ENCODE assay signal across 23 mouse cellular contexts in genomic region chr12:100531740-100532139, GRCm38 (mm10). TPM values are rescaled to one million over a fixed set of nuclear protein-coding genes. Genes with fewer than 3 reads are reported as not detected.
A peak's percentile ranks its signal among the peaks of the same experiment; 100 is the strongest.
DNase-seq lines count a peak whose midpoint lies in the region; ATAC-seq and TF ChIP-seq lines count a peak whose summit lies in the region.
"Had no signal": no experiment of that assay in that cellular context is flagged by ENCODE, and none has a peak within 500 bp of the region (broad histone marks: within the 10 kb centered on the region; RNA-seq: fewer than 3 reads in every experiment).

No protein-coding gene starts in this region.

- no peak overlapping the region for H3K4me2 ChIP-seq in heart, embryonic 15.5 days
- no peak overlapping the region for H3K4me2 ChIP-seq in lung, postnatal 0 days (replicated peaks; ENCODE audit: low read depth, low read length)
- H3K4me2 ChIP-seq: forebrain, embryonic 13.5 days; limb, embryonic 15.5 days; lung, embryonic 15.5 days; midbrain, embryonic 12.5 days; neural tube, embryonic 15.5 days had no signal

- H3K9ac ChIP-seq in heart, embryonic 15.5 days = no peak overlapping the region
- no peak overlapping the region for H3K9ac ChIP-seq in lung, postnatal 0 days (replicated peaks; ENCODE audit: low read depth)
- H3K9ac ChIP-seq: forebrain, embryonic 13.5 days; limb, embryonic 15.5 days; lung, embryonic 15.5 days; midbrain, embryonic 12.5 days; neural tube, embryonic 15.5 days had no signal

- no peaks in the 10 kb centered on the region for H3K36me3 ChIP-seq in heart, embryonic 15.5 days
- H3K36me3 ChIP-seq in lung, postnatal 0 days (ENCODE audit: insufficient read depth, low read length) = no peaks in the 10 kb centered on the region
- H3K36me3 ChIP-seq: limb, embryonic 15.5 days; lung, embryonic 15.5 days; midbrain, embryonic 12.5 days; neural tube, embryonic 15.5 days had no signal

- ATAC-seq in heart, embryonic 15.5 days (replicated peaks; ENCODE audit: insufficient number of reproducible peaks, insufficient read depth, low FRiP score, low read depth) = no peak
- ATAC-seq in lung, postnatal 0 days = no peak
- ATAC-seq: CD4-positive, CD25-positive, alpha-beta regulatory T cell, adult 4 months; forebrain, embryonic 13.5 days; hindbrain, postnatal 0 days; intestine, embryonic 16.5 days had no signal

- no peak for DNase-seq in gastrocnemius, adult 2 months
- no peak for DNase-seq in gastrocnemius, postnatal 14 days
- no peak for DNase-seq in heart, adult 9 months (ENCODE audit: low spot score in 2 of 2)
- no peak for DNase-seq in lung, postnatal 0 days (ENCODE audit: low spot score)
- no peak for DNase-seq in lung, adult 18-20 months
- DNase-seq: cerebellum, adult 2 months; cerebellum, postnatal 25 days; embryo, embryonic 11 days; kidney, adult 9 months; kidney, postnatal 14 days; left cerebral cortex, postnatal 4 days; right cerebral cortex, adult 18-20 months had no signal

- H3K27me3 ChIP-seq in heart, embryonic 15.5 days = no peaks in the 10 kb centered on the region
- no peaks in the 10 kb centered on the region for H3K27me3 ChIP-seq in lung, postnatal 0 days (replicated peaks; ENCODE audit: insufficient read depth, low read length)
- H3K27me3 ChIP-seq: forebrain, embryonic 13.5 days; limb, embryonic 15.5 days; lung, embryonic 15.5 days; midbrain, embryonic 12.5 days; neural tube, embryonic 15.5 days had no signal

- TF ChIP-seq EP300 in lung, postnatal 0 days (IDR thresholded peaks at IDR 0.05) = peak; percentile 56

- no peak for TF ChIP-seq CTCF in gastrocnemius, adult 2 months (IDR thresholded peaks at IDR 0.05)
- TF ChIP-seq CTCF in lung, postnatal 0 days (IDR thresholded peaks at IDR 0.05) = no peak

- H3K27ac ChIP-seq in gastrocnemius, adult 2 months = peak overlapping the region; percentile 89
- H3K27ac ChIP-seq in heart, embryonic 15.5 days = peak overlapping the region; percentile 59
- no peak overlapping the region for H3K27ac ChIP-seq in lung, postnatal 0 days (ENCODE audit: low read length)
- H3K27ac ChIP-seq in brown adipose tissue, adult 24 weeks (replicated peaks; ENCODE audit: low read depth, low read length) = 0 out of 2 replicates have a peak overlapping the region, but pooled peaks have one; percentile 86
- H3K27ac ChIP-seq: forebrain, embryonic 13.5 days; hindbrain, postnatal 0 days; limb, embryonic 15.5 days; lung, embryonic 15.5 days; midbrain, embryonic 12.5 days; neural tube, embryonic 15.5 days; stomach, postnatal 0 days had no signal

- H3K9me3 ChIP-seq in heart, embryonic 15.5 days (replicated peaks) = no peaks in the 10 kb centered on the region
- no peaks in the 10 kb centered on the region for H3K9me3 ChIP-seq in lung, postnatal 0 days (ENCODE audit: low read length)
- H3K9me3 ChIP-seq: forebrain, embryonic 13.5 days; limb, embryonic 15.5 days; lung, embryonic 15.5 days; midbrain, embryonic 12.5 days; neural tube, embryonic 15.5 days had no signal

- peaks cover 50% of the 10 kb centered on the region for H3K4me1 ChIP-seq in heart, embryonic 15.5 days (replicated peaks)
- no peaks in the 10 kb centered on the region for H3K4me1 ChIP-seq in lung, postnatal 0 days (ENCODE audit: insufficient read depth, low read depth, low read length)
- peaks cover 40% of the 10 kb centered on the region for H3K4me1 ChIP-seq in brown adipose tissue, adult 24 weeks (ENCODE audit: control insufficient read depth, insufficient read depth, insufficient read length, low read length)

- intact Hi-C loops in gastrocnemius, adult 2 months (cut with DNase I) = no loop called here
- intact Hi-C loops in gastrocnemius, postnatal 14 days (cut with DNase I; ENCODE audit: low total_unique reads) = loop anchor here (5.0 kb wide), 1 partner anchor 41 kb away; no protein-coding TSS in a partner anchor

- WGBS in heart, embryonic 15.5 days = 41% methylated on average over 1 of the region's 1 CpGs
- WGBS in lung, postnatal 0 days = 39% methylated on average over 1 of the region's 1 CpGs

- no peak overlapping the region for H3K4me3 ChIP-seq in gastrocnemius, adult 2 months
- H3K4me3 ChIP-seq in heart, embryonic 15.5 days = no peak overlapping the region
- no peak overlapping the region for H3K4me3 ChIP-seq in lung, postnatal 0 days (ENCODE audit: low read depth, low read length)
- no peak overlapping the region for H3K4me3 ChIP-seq in brown adipose tissue, adult 24 weeks (ENCODE audit: insufficient read depth, low read depth, low read length)
- H3K4me3 ChIP-seq: forebrain, embryonic 13.5 days; limb, embryonic 15.5 days; lung, embryonic 15.5 days; midbrain, embryonic 12.5 days; neural tube, embryonic 15.5 days had no signal

RNA-seq across cellular contexts. Expression of gene Ttc7b, which starts 11.1 kb away (rescaled TPM):
- total RNA-seq in gastrocnemius, adult 2 months (2021) = 100 to 1,000 TPM; 147 to 160 TPM
- 10 to 100 TPM; 81.8 to 94.3 TPM for total RNA-seq in gastrocnemius, postnatal 14 days (2021)
- polyA plus RNA-seq in heart, embryonic 15.5 days (2015; fragmentation: Nextera tagmentation; extraction: Ambion mirVana) = 9.2 TPM in 2 replicates
- polyA plus RNA-seq in lung, postnatal 0 days (2015; fragmentation: Nextera tagmentation; extraction: Ambion mirVana) = 6.6 and 6.9 TPM in 2 replicates
- polyA plus RNA-seq in brown adipose tissue, adult 24 weeks (2012; ENCODE audit: insufficient read depth, insufficient read length, missing spikeins) = 37.7 and 42.9 TPM in 2 replicates
